Comparison of ENCODE assay signal across 30 mouse cellular contexts in the genomic region with DNA sequence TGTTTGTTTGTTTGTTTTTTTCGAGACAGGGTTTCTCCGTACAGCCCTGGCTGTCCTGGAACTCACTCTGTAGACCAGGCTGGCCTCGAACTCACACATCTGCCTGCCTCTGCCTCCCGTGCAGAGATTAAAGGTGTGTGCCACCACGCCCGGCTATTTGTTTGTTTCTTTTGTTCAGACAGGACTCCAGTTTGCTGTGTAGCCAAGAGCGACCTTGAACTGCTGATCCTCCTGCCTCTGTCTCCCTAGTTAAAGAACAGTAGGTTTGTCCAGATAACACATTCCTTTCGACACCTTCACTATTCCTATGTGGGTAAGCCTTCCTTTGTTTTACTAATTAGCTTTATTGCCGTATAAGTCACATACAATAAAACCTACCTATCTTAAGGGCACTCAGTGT. TPM values are rescaled to one million over a fixed set of nuclear protein-coding genes. Genes with fewer than 3 reads are reported as not detected.
DNase-seq lines count a peak whose midpoint lies in the region; ATAC-seq and TF ChIP-seq lines count a peak whose summit lies in the region.
"Had no signal": no experiment of that assay in that cellular context is flagged by ENCODE, and none has a peak within 500 bp of the region (broad histone marks: within the 10 kb centered on the region; RNA-seq: fewer than 3 reads in every experiment).

No protein-coding gene starts in this region.

- peak; percentile 72; the same call in 1 of the 2 replicates for TF ChIP-seq EP300 in ES-Bruce4 (IDR thresholded peaks at IDR 0.05; ENCODE audit: insufficient read depth, low read depth, low read length)

- no peak overlapping the region for H3K9ac ChIP-seq in liver, adult 2 months (ENCODE audit: low read depth, low read length)
- H3K9ac ChIP-seq in ES-Bruce4 (ENCODE audit: low read depth, poor library complexity, severe bottlenecking) (no peak overlapping the region), ES-E14 (ENCODE audit: insufficient read depth, low read depth, low read length, poor library complexity, severe bottlenecking) (no peak overlapping the region)
- H3K9ac ChIP-seq: embryonic facial prominence, embryonic 13.5 days; forebrain, embryonic 12.5 days; forebrain, embryonic 15.5 days; hindbrain, embryonic 12.5 days; intestine, embryonic 15.5 days had no signal

- in situ Hi-C loops in ES-E14 (cut with MboI; ENCODE audit: low sequenced_read_pairs in 2 of 2, unreplicated experiment in 2 of 2), result loop anchor here in 1 of 2 experiments (5.0 to 10.0 kb wide), 2 partner anchors 60 to 138 kb away; partner anchors contain the start of gene Gm12248

- no peaks in the 10 kb centered on the region for H3K36me3 ChIP-seq in liver, adult 2 months (ENCODE audit: control insufficient read depth, insufficient read depth, low read length)
- no peaks in the 10 kb centered on the region for H3K36me3 ChIP-seq in ES-Bruce4 (ENCODE audit: control insufficient read depth, insufficient read depth, low read length, poor library complexity, severe bottlenecking)
- no peaks in the 10 kb centered on the region for H3K36me3 ChIP-seq in ES-E14 (ENCODE audit: control insufficient read depth, insufficient read depth, low read length, poor library complexity, severe bottlenecking)
- H3K36me3 ChIP-seq: embryonic facial prominence, embryonic 10.5 days; embryonic facial prominence, embryonic 13.5 days; forebrain, embryonic 12.5 days; forebrain, embryonic 15.5 days; G1E; hindbrain, embryonic 12.5 days; intestine, embryonic 15.5 days had no signal

- TF ChIP-seq POLR2A in liver, adult 2 months (IDR thresholded peaks at IDR 0.05; ENCODE audit: extremely low read depth, insufficient read depth, low read length), result no peak
- TF ChIP-seq POLR2A in ES-Bruce4 (IDR thresholded peaks at IDR 0.05; ENCODE audit: insufficient read depth, low read length), result no peak

- H3K4me3 ChIP-seq in liver, adult 2 months (ENCODE audit: insufficient read depth, low read depth, low read length), result no peak overlapping the region
- H3K4me3 ChIP-seq in ES-Bruce4 (ENCODE audit: low read depth, low read length) (no peak overlapping the region), ES-E14 (ENCODE audit: insufficient read depth in 1 of 2, low read depth in 1 of 2, low read length in 2 of 2, poor library complexity in 1 of 2, severe bottlenecking in 1 of 2) (no peak overlapping the region)
- H3K4me3 ChIP-seq: embryonic facial prominence, embryonic 10.5 days; embryonic facial prominence, embryonic 13.5 days; erythroblast, embryonic 14.5 days; forebrain, embryonic 12.5 days; forebrain, embryonic 15.5 days; gastrocnemius, adult 2 months; hindbrain, embryonic 12.5 days; intestine, embryonic 15.5 days had no signal

- H3K27me3 ChIP-seq in liver, adult 2 months (ENCODE audit: control insufficient read depth, insufficient read depth, low read length), result no peaks in the 10 kb centered on the region
- no peaks in the 10 kb centered on the region for H3K27me3 ChIP-seq in ES-Bruce4 (ENCODE audit: control insufficient read depth, insufficient read depth, low read length, poor library complexity, severe bottlenecking)
- H3K27me3 ChIP-seq: CH12.LX; embryonic facial prominence, embryonic 13.5 days; forebrain, embryonic 12.5 days; forebrain, embryonic 15.5 days; hindbrain, embryonic 12.5 days; intestine, embryonic 15.5 days; Patski had no signal

- H3K27ac ChIP-seq in liver, adult 2 months (replicated peaks; ENCODE audit: insufficient read depth, low read depth, low read length), result no peak overlapping the region
- peak overlapping the region; percentile 37; the same call in 1 of the 2 replicates for H3K27ac ChIP-seq in ES-Bruce4 (ENCODE audit: insufficient read depth, low read length)
- H3K27ac ChIP-seq in ES-E14 (ENCODE audit: insufficient read depth, low read depth, low read length, poor library complexity, severe bottlenecking), result no peak overlapping the region; the same call in 1 of the 2 replicates
- H3K27ac ChIP-seq: embryonic facial prominence, embryonic 10.5 days; embryonic facial prominence, embryonic 13.5 days; forebrain, embryonic 12.5 days; forebrain, embryonic 15.5 days; gastrocnemius, adult 2 months; hindbrain, embryonic 12.5 days; intestine, embryonic 15.5 days had no signal

- no peak for TF ChIP-seq CTCF in liver, adult 2 months (IDR thresholded peaks at IDR 0.05; ENCODE audit: low read depth, low read length)
- no peak for TF ChIP-seq CTCF in ES-Bruce4 (IDR thresholded peaks at IDR 0.05; ENCODE audit: low read depth, low read length)

- peak; percentile 47 for DNase-seq in liver, adult 2 months (ENCODE audit: extremely low read depth, low read depth, low spot score)
- DNase-seq in liver, result no peak
- peak; percentile 68 for DNase-seq in ES-E14 (ENCODE audit: low read depth, low spot score)
- peak; percentile 93 for DNase-seq in ZHBTc4 (ENCODE audit: low read depth, low spot score)
- no peak for DNase-seq in cerebellum, adult 11-12 months
- no peak for DNase-seq in adrenal gland, adult 8-10 months
- DNase-seq: adrenal gland, postnatal 14 days; B cell, adult 2 months; cerebellum, adult 11 months; cerebellum, adult 8-10 months; cerebellum, postnatal 10 days; cerebellum, postnatal 36 days; embryo, embryonic 11 days; gastrocnemius, adult 2 months; gastrocnemius, postnatal 14 days; heart, adult 18-20 months; kidney, adult 11 months had no signal

- no peak for ATAC-seq in frontal cortex, adult (ENCODE audit: low TSS enrichment)
- ATAC-seq: forebrain, embryonic 15.5 days; hindbrain, embryonic 16.5 days; intestine, embryonic 15.5 days; Patski had no signal

- 67% methylated on average over 9 of the region's 9 CpGs for WGBS in liver, adult 2 months

- no peaks in the 10 kb centered on the region for H3K79me2 ChIP-seq in liver, adult 2 months (ENCODE audit: control insufficient read depth, insufficient read depth, low read length)

- H3K4me1 ChIP-seq in liver, adult 2 months (ENCODE audit: control insufficient read depth, insufficient read depth, low read length), result peaks cover 11% of the 10 kb centered on the region; the same call in 1 of the 2 replicates
- peaks cover 10% of the 10 kb centered on the region for H3K4me1 ChIP-seq in ES-Bruce4 (ENCODE audit: control insufficient read depth, insufficient read depth, low read length)
- H3K4me1 ChIP-seq in ES-E14 (ENCODE audit: control insufficient read depth in 2 of 2, insufficient read depth in 2 of 2, low read length in 2 of 2, poor library complexity in 1 of 2), result peaks cover 0 to 30% of the 10 kb centered on the region in 2 experiments; a peak in 2 of 4 replicates
- H3K4me1 ChIP-seq: embryonic facial prominence, embryonic 13.5 days; hindbrain, embryonic 12.5 days had no signal

- H3K9me3 ChIP-seq in ES-Bruce4 (replicated peaks; ENCODE audit: control insufficient read depth, insufficient read depth, low read length, poor library complexity, severe bottlenecking) (no peaks in the 10 kb centered on the region), ES-E14 (ENCODE audit: control insufficient read depth, insufficient read depth, low read depth, low read length) (no peaks in the 10 kb centered on the region)
- H3K9me3 ChIP-seq: embryonic facial prominence, embryonic 10.5 days; embryonic facial prominence, embryonic 13.5 days; forebrain, embryonic 12.5 days; forebrain, embryonic 15.5 days; G1E; hindbrain, embryonic 12.5 days; intestine, embryonic 15.5 days had no signal

TF ChIP-seq in ES-E14, 5 proteins besides CTCF, POLR2A, EP300 and RAD21:
- TF ChIP-seq CHD2 (IDR thresholded peaks at IDR 0.05; ENCODE audit: low read depth, low read length) (no peak), ZC3H11A (IDR thresholded peaks at IDR 0.05; ENCODE audit: borderline replicate concordance, low read depth, low read length) (no peak), ZNF384 (IDR thresholded peaks at IDR 0.05; ENCODE audit: low read depth, low read length) (no peak), HCFC1 (IDR thresholded peaks at IDR 0.05; ENCODE audit: borderline replicate concordance, insufficient read depth, low read length) (no peak), MAFK (IDR thresholded peaks at IDR 0.05; ENCODE audit: insufficient read depth, low read depth, low read length) (no peak)

RNA-seq across cellular contexts. Expression of gene Larp1, which starts 52.0 kb away (rescaled TPM):
- 19.7 and 31.4 TPM in 2 replicates for total RNA-seq in liver, adult 2 months (2014; rRNA removed)
- 34.7 and 39.8 TPM in 2 replicates for polyA plus RNA-seq in liver, adult 2 months (2012; rRNA removed)
- polyA plus RNA-seq in ES-Bruce4 (2011; ENCODE audit: insufficient read depth, insufficient read length, low read depth, missing spikeins), result 164 and 167 TPM in 2 replicates
- total RNA-seq in ES-E14 (2012; rRNA removed), result 90.1 and 100 TPM in 2 replicates
- 100 to 1,000 TPM in 3 of 4 experiments, 10 to 100 TPM in 1; 95.7 to 109 (median 104) TPM for total RNA-seq in adrenal gland, adult 8-10 months (2022)

Comparison
In these comparisons a context has a peak if more than half of its experiments do, and no peak if none do; other contexts are left out.
1. DNase-seq: peak in liver, adult 2 months (single experiment), ES-E14 (single experiment) and ZHBTc4 (single experiment); none in liver (single experiment), cerebellum, adult 11-12 months (single experiment) and adrenal gland, adult 8-10 months (single experiment).